Mouse (Mus musculus): Measurements from ENCODE around the gene Prdm10. TPM values are rescaled to one million over a fixed set of nuclear protein-coding genes. Genes with fewer than 3 reads are reported as not detected.

Prdm10 gene
- 10 to 100 TPM; 13.9 to 14.7 TPM for total RNA-seq (2023)

GRCm38 (mm10) chr9:31280366-31281010, at the start of gene Prdm10:
Prdm10 (plus strand) TSS chr9:31280538.

GRCm38 (mm10) chr9:31385947-31386354, 105.6 kb downstream of the Prdm10 start, which contains the start of gene Nfrkb:
Nfrkb (plus strand) TSS chr9:31386192.

Other genes with a start within 250 kb of the Prdm10 start
- gene Zbtb44, start 249.9 kb upstream of the Prdm10 start, total RNA-seq (2023): 10 to 100 TPM; 27.2 to 30.2 TPM
- 1 to 10 TPM; 1.5 TPM for gene St14, start 148.7 kb upstream of the Prdm10 start, total RNA-seq (2023)
- gene Aplp2, start 68.7 kb upstream of the Prdm10 start, total RNA-seq (2023): 10 to 100 TPM; 61.4 to 66.6 TPM
- 10 to 100 TPM; 19.6 to 19.7 TPM for gene Nfrkb, start 105.7 kb downstream of the Prdm10 start, total RNA-seq (2023)
- not detected for gene Tmem45b, start 183.9 kb downstream of the Prdm10 start, total RNA-seq (2023)